Mouse (Mus musculus): Measurements from ENCODE around the gene Mpp3. TPM values are rescaled to one million over a fixed set of nuclear protein-coding genes. Genes with fewer than 3 reads are reported as not detected.
A peak's percentile ranks its signal among the peaks of the same experiment; 100 is the strongest.

Mpp3 gene
- polyA plus RNA-seq, 1 experiment from 2014 or later, result 7.1 TPM

DNA sequence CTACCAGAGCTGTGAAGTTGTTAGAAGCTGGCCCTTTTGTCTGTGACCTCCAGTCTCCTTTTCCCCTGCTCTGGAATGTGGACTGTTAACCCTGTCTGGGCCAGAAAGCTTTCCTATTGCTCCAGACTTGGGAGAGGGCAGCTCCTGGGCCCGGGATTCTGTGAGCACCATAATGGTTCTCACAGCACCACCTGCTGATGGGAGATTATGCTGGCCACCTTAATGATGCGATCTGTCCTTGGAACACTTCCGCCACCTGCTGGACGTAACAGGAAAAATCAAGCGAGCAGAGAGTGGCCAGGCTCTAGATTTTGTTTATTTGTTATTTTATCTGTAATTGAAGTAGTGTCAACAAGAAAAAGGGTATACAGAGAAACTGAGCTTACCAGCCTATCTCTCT is 59.5 kb downstream of the Mpp3 start:
- Histone ChIP-seq H3K9me3 (ENCODE audit: control insufficient read depth, low read depth, low read length) (no peaks in the 10 kb centered on the region), H3K4me2 (replicated peaks; ENCODE audit: low read depth, low read length) (no peak overlapping the region), H3K27ac (ENCODE audit: low read length) (no peak overlapping the region), H3K36me3 (ENCODE audit: control insufficient read depth, insufficient read depth, low read length) (no peaks in the 10 kb centered on the region; the same call in 1 of the 2 replicates), H3K27me3 (ENCODE audit: control insufficient read depth, insufficient read depth, low read length) (peaks cover 22% of the 10 kb centered on the region), H3K4me3 (ENCODE audit: low read depth, low read length) (no peak overlapping the region), H3K4me1 (ENCODE audit: control insufficient read depth, insufficient read depth, low read length) (peaks cover 5% of the 10 kb centered on the region; the same call in 1 of the 2 replicates), H3K9ac (replicated peaks; ENCODE audit: low read depth, low read length) (no peak overlapping the region)
- ATAC-seq (ENCODE audit: insufficient number of reproducible peaks, insufficient read depth, low FRiP score, low read depth), result peak; percentile 57
- under 1% methylated on average over 5 of the region's 5 CpGs for WGBS

DNA sequence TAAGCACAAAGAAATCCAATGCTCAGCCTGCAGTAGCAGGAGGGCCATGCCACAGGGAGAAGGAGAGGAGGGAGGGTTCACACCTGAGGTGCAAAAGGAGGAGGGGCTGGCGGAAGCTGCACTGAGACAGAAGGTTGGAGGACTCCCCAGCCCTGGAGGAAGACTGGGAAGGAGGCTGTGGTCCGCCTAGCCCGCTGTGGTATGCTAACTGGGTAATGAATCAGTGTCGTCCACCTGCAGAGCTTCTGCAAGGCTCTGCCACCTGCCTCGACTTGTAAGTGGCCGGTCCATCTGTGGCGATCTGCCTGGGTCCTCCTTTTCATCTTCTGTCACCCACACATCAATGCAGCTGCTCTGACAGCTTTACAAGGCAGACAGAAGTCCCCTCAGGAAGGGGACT is 60.0 kb downstream of the Mpp3 start:
- Histone ChIP-seq H3K4me3 (ENCODE audit: low read depth, low read length) (no peak overlapping the region), H3K27me3 (ENCODE audit: control insufficient read depth, insufficient read depth, low read length) (peaks cover 27% of the 10 kb centered on the region), H3K27ac (ENCODE audit: low read length) (no peak overlapping the region), H3K36me3 (ENCODE audit: control insufficient read depth, insufficient read depth, low read length) (no peaks in the 10 kb centered on the region; the same call in 1 of the 2 replicates), H3K4me1 (ENCODE audit: control insufficient read depth, insufficient read depth, low read length) (peaks cover 8% of the 10 kb centered on the region; the same call in 1 of the 2 replicates), H3K9me3 (ENCODE audit: control insufficient read depth, low read depth, low read length) (no peaks in the 10 kb centered on the region), H3K9ac (replicated peaks; ENCODE audit: low read depth, low read length) (no peak overlapping the region), H3K4me2 (replicated peaks; ENCODE audit: low read depth, low read length) (no peak overlapping the region)
- no peak for ATAC-seq (ENCODE audit: insufficient number of reproducible peaks, insufficient read depth, low FRiP score, low read depth)
- WGBS, result 12% methylated on average over 7 of the region's 7 CpGs

DNA sequence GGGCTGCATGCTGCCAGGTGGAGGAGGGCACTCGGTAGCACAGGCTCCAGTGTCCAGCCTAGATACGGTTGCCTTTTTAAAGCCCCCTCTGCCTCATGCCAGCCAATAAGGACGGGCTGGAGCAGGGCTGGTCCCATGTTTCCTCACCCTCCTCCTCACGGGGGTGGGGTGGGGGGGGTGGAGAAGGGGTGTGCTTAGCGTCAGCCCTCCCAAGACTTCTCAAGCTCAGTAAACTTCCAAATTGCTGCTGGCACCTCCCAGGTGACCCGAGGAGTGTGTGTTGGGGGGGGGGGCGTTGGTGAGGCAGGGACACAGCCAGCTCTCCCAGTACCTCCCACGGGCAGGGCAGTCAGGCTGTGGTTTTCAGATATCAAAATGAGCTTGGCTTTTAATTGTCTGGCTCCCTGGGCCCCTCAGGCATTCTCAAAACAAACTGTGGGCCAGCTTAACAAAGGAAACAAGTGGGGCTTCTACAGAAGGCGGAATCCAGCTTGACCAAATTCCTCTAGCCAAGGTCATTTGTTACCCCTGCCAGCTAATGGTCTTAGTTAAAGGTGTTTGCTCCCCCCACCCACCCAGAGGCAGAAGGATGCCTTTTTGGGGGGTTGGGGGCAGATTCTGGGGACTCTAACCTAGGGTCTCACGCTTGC is 61.2 kb downstream of the Mpp3 start, which contains the start of gene Sost:
TSS of gene Sost (minus strand) at position 51 of the 650 bp plus-strand sequence.
- Histone ChIP-seq H3K27me3 (ENCODE audit: control insufficient read depth, insufficient read depth, low read length) (peaks cover 36% of the 10 kb centered on the region), H3K4me1 (ENCODE audit: control insufficient read depth, insufficient read depth, low read length) (peaks cover 9% of the 10 kb centered on the region; the same call in 1 of the 2 replicates), H3K9ac (replicated peaks; ENCODE audit: low read depth, low read length) (no peak within 1 kb of the TSS), H3K36me3 (ENCODE audit: control insufficient read depth, insufficient read depth, low read length) (no peaks in the 10 kb centered on the region), H3K4me3 (ENCODE audit: low read depth, low read length) (no peak within 1 kb of the TSS), H3K27ac (ENCODE audit: low read length) (no peak within 1 kb of the TSS), H3K9me3 (ENCODE audit: control insufficient read depth, low read depth, low read length) (no peaks in the 10 kb centered on the region), H3K4me2 (replicated peaks; ENCODE audit: low read depth, low read length) (no peak within 1 kb of the TSS)
- WGBS, result 20% methylated on average over 9 of the region's 10 CpGs
- ATAC-seq (ENCODE audit: insufficient number of reproducible peaks, insufficient read depth, low FRiP score, low read depth), result no peak

GRCm38 (mm10) chr11:101965553-101965952 is 62.7 kb downstream of the Mpp3 start:
- Histone ChIP-seq H3K9me3 (ENCODE audit: control insufficient read depth, low read depth, low read length) (no peaks in the 10 kb centered on the region), H3K27ac (ENCODE audit: low read length) (no peak overlapping the region), H3K4me1 (ENCODE audit: control insufficient read depth, insufficient read depth, low read length) (peaks cover 9% of the 10 kb centered on the region; the same call in 1 of the 2 replicates), H3K4me3 (ENCODE audit: low read depth, low read length) (no peak overlapping the region), H3K9ac (replicated peaks; ENCODE audit: low read depth, low read length) (no peak overlapping the region), H3K27me3 (ENCODE audit: control insufficient read depth, insufficient read depth, low read length) (peaks cover 49% of the 10 kb centered on the region), H3K36me3 (ENCODE audit: control insufficient read depth, insufficient read depth, low read length) (no peaks in the 10 kb centered on the region), H3K4me2 (replicated peaks; ENCODE audit: low read depth, low read length) (no peak overlapping the region)
- no peak for ATAC-seq (ENCODE audit: insufficient number of reproducible peaks, insufficient read depth, low FRiP score, low read depth)
- 2% methylated on average over 2 of the region's 2 CpGs for WGBS

- peaks cover 49% of the 10 kb centered on the region for H3K27me3 ChIP-seq (ENCODE audit: control insufficient read depth, insufficient read depth, low read length)
- WGBS, result 7% methylated on average over 8 of the region's 8 CpGs
These were observed 63.6 kb downstream of the Mpp3 start for GRCm38 (mm10) chr11:101964647-101965046.

DNA sequence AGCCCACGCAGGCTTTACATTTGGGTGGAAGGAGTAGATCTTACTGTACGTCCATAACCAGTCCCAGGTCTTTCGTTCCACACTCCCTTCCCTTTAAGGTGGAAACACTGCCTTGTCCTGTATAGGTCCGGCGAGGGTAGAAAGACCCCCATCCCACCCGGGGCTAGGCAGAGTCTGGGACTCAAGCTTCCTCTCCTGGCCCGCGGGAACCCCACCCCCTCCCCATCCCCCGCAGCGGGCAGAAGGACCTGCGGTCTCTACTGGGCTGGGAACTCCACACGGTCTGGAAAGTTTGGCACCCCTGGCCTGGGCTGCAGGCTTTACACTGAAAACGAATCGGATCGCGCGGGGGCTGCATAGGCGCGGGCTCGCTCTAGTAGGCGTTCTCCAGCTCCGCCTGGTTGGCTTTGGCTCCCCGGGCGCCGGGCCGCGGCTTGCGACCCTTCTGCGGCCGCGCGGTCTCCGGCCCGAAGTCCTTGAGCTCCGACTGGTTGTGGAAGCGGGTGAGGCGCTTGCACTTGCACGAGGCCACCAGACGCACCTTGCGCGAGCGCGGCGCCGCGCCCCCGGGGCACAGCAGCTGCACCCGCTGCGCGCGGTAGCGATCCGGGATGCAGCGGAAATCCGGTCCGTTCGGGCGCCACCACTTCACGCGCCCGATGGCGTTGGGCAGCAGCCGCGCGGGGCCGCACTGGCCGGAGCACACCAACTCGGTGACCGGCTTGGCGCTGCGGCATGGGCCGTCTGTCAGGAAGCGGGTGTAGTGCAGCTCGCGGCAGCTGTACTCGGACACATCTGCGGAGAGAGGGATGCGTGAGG is 64.6 kb downstream of the Mpp3 start:
- no peak overlapping the region for H3K27ac ChIP-seq (ENCODE audit: low read length)

More at GRCm38 (mm10) chr11:101964647-101965046, 63.6 kb downstream of the Mpp3 start:
- Histone ChIP-seq H3K27ac (ENCODE audit: low read length) (no peak overlapping the region), H3K4me3 (ENCODE audit: low read depth, low read length) (no peak overlapping the region), H3K9me3 (ENCODE audit: control insufficient read depth, low read depth, low read length) (no peaks in the 10 kb centered on the region), H3K9ac (replicated peaks; ENCODE audit: low read depth, low read length) (no peak overlapping the region), H3K36me3 (ENCODE audit: control insufficient read depth, insufficient read depth, low read length) (no peaks in the 10 kb centered on the region), H3K4me2 (replicated peaks; ENCODE audit: low read depth, low read length) (no peak overlapping the region), H3K4me1 (ENCODE audit: control insufficient read depth, insufficient read depth, low read length) (peaks cover 9% of the 10 kb centered on the region; the same call in 1 of the 2 replicates)
- ATAC-seq (ENCODE audit: insufficient number of reproducible peaks, insufficient read depth, low FRiP score, low read depth), result no peak

DNA sequence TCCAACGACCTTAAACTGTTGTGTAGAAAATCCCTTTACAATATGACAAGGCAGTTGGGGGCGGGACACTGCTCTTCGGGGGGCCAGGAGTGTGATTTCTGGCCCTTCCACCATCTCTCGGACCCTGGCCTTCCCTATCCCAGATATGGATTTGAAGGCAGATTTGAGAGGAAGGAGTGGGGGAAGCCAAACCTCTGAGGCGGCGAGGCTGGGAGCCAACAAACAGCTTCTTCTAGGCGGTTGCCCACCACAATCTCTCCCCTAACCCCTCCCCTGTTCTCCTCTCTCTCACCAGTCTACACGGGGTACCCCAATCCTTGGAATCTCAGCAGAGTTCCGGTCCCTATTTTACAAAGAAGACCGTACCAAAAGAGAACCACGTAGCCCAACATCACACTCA is 65.2 kb downstream of the Mpp3 start:
- Histone ChIP-seq H3K4me2 (replicated peaks; ENCODE audit: low read depth, low read length) (peak overlapping the region; percentile 92; the same call in 1 of the 2 replicates), H3K9me3 (ENCODE audit: control insufficient read depth, low read depth, low read length) (no peaks in the 10 kb centered on the region), H3K9ac (replicated peaks; ENCODE audit: low read depth, low read length) (no peak overlapping the region), H3K27me3 (ENCODE audit: control insufficient read depth, insufficient read depth, low read length) (peaks cover 49% of the 10 kb centered on the region), H3K4me3 (ENCODE audit: low read depth, low read length) (peak overlapping the region; percentile 44; the same call in 1 of the 2 replicates), H3K4me1 (ENCODE audit: control insufficient read depth, insufficient read depth, low read length) (peaks cover 4% of the 10 kb centered on the region; the same call in 1 of the 2 replicates), H3K36me3 (ENCODE audit: control insufficient read depth, insufficient read depth, low read length) (no peaks in the 10 kb centered on the region), H3K27ac (ENCODE audit: low read length) (no peak overlapping the region)
- WGBS, result 4% methylated on average over 11 of the region's 11 CpGs
- ATAC-seq (ENCODE audit: insufficient number of reproducible peaks, insufficient read depth, low FRiP score, low read depth), result no peak

More for the DNA sequence above, 64.6 kb downstream of the Mpp3 start:
- Histone ChIP-seq H3K4me1 (ENCODE audit: control insufficient read depth, insufficient read depth, low read length) (peaks cover 8% of the 10 kb centered on the region; the same call in 1 of the 2 replicates), H3K9ac (replicated peaks; ENCODE audit: low read depth, low read length) (peak overlapping the region; percentile 33; the same call in 1 of the 2 replicates), H3K9me3 (ENCODE audit: control insufficient read depth, low read depth, low read length) (no peaks in the 10 kb centered on the region), H3K36me3 (ENCODE audit: control insufficient read depth, insufficient read depth, low read length) (no peaks in the 10 kb centered on the region), H3K4me3 (ENCODE audit: low read depth, low read length) (peak overlapping the region; percentile 44), H3K4me2 (replicated peaks; ENCODE audit: low read depth, low read length) (peak overlapping the region; percentile 92), H3K27me3 (ENCODE audit: control insufficient read depth, insufficient read depth, low read length) (peaks cover 49% of the 10 kb centered on the region)
- under 1% methylated on average over 75 of the region's 78 CpGs for WGBS
- no peak for ATAC-seq (ENCODE audit: insufficient number of reproducible peaks, insufficient read depth, low FRiP score, low read depth)

GRCm38 (mm10) chr11:101957476-101957875 is 70.8 kb downstream of the Mpp3 start:
- Histone ChIP-seq H3K4me3 (ENCODE audit: low read depth, low read length) (no peak overlapping the region), H3K27me3 (ENCODE audit: control insufficient read depth, insufficient read depth, low read length) (peaks cover 16% of the 10 kb centered on the region), H3K9me3 (ENCODE audit: control insufficient read depth, low read depth, low read length) (no peaks in the 10 kb centered on the region), H3K4me1 (ENCODE audit: control insufficient read depth, insufficient read depth, low read length) (peaks cover 14% of the 10 kb centered on the region), H3K9ac (replicated peaks; ENCODE audit: low read depth, low read length) (no peak overlapping the region), H3K36me3 (ENCODE audit: control insufficient read depth, insufficient read depth, low read length) (no peaks in the 10 kb centered on the region), H3K27ac (ENCODE audit: low read length) (no peak overlapping the region), H3K4me2 (replicated peaks; ENCODE audit: low read depth, low read length) (no peak overlapping the region)
- 62% methylated on average over 5 of the region's 5 CpGs for WGBS
- no peak for ATAC-seq (ENCODE audit: insufficient number of reproducible peaks, insufficient read depth, low FRiP score, low read depth)
